Mouse (Mus musculus): ENCODE results near the gene Slc30a9. TPM values are rescaled to one million over a fixed set of nuclear protein-coding genes. Genes with fewer than 3 reads are reported as not detected.

Slc30a9 gene
- polyA plus RNA-seq (2012; ENCODE audit: insufficient read depth, insufficient read length, missing spikeins), result 91.5 and 138 TPM in 2 replicates

GRCm38 (mm10) chr5:67306698-67307521 is at the start of gene Slc30a9:
Gene Slc30a9, plus strand, starts transcription at chr5:67306955.
- H3K4me3 ChIP-seq (ENCODE audit: insufficient read depth, low read depth, low read length), result peak within 1 kb of the TSS; percentile 97
- no peaks in the 10 kb centered on the region for H3K4me1 ChIP-seq (ENCODE audit: control insufficient read depth, insufficient read depth, insufficient read length, low read length)
- H3K27ac ChIP-seq (replicated peaks; ENCODE audit: low read depth, low read length), result peak within 1 kb of the TSS; percentile 79

DNA sequence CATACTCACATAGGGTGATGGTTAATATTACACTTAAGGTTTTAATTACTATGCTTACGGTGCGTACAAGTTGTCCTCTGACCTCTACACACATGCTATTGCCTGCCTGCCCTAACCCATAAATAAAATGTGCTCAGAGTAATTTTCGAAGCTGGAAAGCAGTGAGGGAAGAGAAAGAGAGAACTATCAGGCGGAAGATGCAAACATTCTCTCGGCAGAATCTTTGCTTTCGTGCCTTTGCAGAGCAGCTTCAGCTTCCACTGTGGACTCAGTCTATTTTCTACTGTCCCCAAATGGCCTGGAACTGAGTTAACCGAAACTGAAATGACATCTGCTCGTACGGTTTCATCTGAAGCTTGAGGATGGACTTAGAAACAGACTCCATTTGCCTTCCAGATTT is 48.3 kb upstream of the Slc30a9 start:
- H3K27ac ChIP-seq (replicated peaks; ENCODE audit: low read depth, low read length), result no peak overlapping the region
- 0 out of 2 replicates have a peak, but pooled peaks cover 2% of the 10 kb centered on the region for H3K4me1 ChIP-seq (ENCODE audit: control insufficient read depth, insufficient read depth, insufficient read length, low read length)
- no peak overlapping the region for H3K4me3 ChIP-seq (ENCODE audit: insufficient read depth, low read depth, low read length)

GRCm38 (mm10) chr5:67260159-67260530 is 46.6 kb upstream of the Slc30a9 start:
- Histone ChIP-seq H3K27ac (replicated peaks; ENCODE audit: low read depth, low read length) (peak overlapping the region; percentile 54), H3K4me3 (ENCODE audit: insufficient read depth, low read depth, low read length) (peak overlapping the region; percentile 54)

DNA sequence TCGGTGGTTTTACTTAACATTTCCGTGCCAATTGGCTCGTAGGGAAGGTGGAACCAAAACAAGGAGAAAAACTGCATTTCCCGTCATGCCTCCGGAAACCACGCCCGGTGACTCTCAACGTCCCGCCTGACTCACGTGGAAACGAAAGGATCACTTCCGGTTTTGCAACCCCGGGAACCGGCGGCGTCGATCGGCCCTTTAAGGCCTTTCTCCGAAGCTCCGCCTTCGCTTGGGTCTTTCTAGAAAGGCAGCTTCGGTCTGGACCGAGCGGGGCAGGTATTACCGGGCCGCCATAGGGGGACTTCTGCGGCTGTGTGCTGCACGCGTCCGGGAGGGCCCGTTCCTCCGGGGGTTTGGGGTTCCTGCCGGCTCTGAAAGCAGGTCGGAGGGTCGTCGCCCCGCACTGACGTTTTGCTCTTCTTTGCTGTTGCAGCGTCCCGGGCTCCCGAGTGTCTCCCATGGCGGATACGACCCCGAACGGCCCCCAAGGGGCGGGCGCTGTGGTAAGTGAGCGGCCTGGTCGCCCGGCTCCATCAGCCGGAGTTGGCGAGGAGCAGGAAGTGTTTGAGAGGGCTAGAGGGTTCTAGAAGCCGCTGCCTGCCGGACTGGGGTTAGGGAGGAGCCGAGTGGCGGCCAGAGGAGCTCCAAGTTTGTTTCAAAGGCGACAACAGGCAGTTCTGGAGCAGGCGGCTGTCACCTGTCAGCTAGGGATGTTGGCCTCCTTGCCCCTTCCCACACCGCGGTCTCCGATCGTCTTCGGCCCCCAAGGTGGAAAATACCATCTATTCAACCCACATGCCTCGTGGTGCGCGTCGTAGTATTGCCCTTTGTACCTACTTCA is 46.0 kb upstream of the Slc30a9 start, which contains the start of gene Tmem33:
Tmem33 (plus strand) TSS at position 35 of the 841 bp plus-strand sequence.
- H3K4me1 ChIP-seq (ENCODE audit: control insufficient read depth, insufficient read depth, insufficient read length, low read length), result 0 out of 2 replicates have a peak, but pooled peaks cover 2% of the 10 kb centered on the region
- H3K4me3 ChIP-seq (ENCODE audit: insufficient read depth, low read depth, low read length), result peak within 1 kb of the TSS; percentile 78
- H3K27ac ChIP-seq (replicated peaks; ENCODE audit: low read depth, low read length), result peak within 1 kb of the TSS; percentile 81

More at GRCm38 (mm10) chr5:67260159-67260530, 46.6 kb upstream of the Slc30a9 start:
- 0 out of 2 replicates have a peak, but pooled peaks cover 2% of the 10 kb centered on the region for H3K4me1 ChIP-seq (ENCODE audit: control insufficient read depth, insufficient read depth, insufficient read length, low read length)

- Histone ChIP-seq H3K4me3 (ENCODE audit: insufficient read depth, low read depth, low read length) (no peak overlapping the region), H3K4me1 (ENCODE audit: control insufficient read depth, insufficient read depth, insufficient read length, low read length) (0 out of 2 replicates have a peak, but pooled peaks cover 2% of the 10 kb centered on the region)
Measured at GRCm38 (mm10) chr5:67262964-67263363, 43.8 kb upstream of the Slc30a9 start.

DNA sequence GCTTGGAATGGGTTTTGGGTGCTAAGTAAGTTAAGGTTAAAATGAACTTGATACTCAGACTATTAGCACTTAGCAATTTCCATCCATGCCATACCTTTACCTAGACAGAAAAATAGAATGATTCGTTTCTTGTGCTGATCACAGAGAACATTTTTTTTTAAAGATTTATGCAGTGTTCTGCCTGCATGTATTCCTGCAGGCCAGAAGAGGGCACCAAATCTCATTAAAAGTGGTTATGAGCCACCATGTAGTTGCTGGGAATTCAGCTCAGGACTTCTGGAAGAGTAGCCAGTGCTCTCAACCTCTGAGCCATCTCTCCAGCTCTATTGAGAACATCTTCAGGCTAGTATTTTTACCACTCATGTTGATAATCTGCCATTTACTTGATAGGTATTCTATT is 40.6 kb upstream of the Slc30a9 start:
- Histone ChIP-seq H3K4me3 (ENCODE audit: insufficient read depth, low read depth, low read length) (no peak overlapping the region), H3K4me1 (ENCODE audit: control insufficient read depth, insufficient read depth, insufficient read length, low read length) (0 out of 2 replicates have a peak, but pooled peaks cover 2% of the 10 kb centered on the region), H3K27ac (replicated peaks; ENCODE audit: low read depth, low read length) (no peak overlapping the region)

More at GRCm38 (mm10) chr5:67262964-67263363, 43.8 kb upstream of the Slc30a9 start:
- H3K27ac ChIP-seq (replicated peaks; ENCODE audit: low read depth, low read length), result no peak overlapping the region

- Histone ChIP-seq H3K4me1 (ENCODE audit: control insufficient read depth, insufficient read depth, insufficient read length, low read length) (no peaks in the 10 kb centered on the region), H3K4me3 (ENCODE audit: insufficient read depth, low read depth, low read length) (no peak overlapping the region), H3K27ac (replicated peaks; ENCODE audit: low read depth, low read length) (no peak overlapping the region)
Measured at GRCm38 (mm10) chr5:67269309-67269708, 37.4 kb upstream of the Slc30a9 start.

DNA sequence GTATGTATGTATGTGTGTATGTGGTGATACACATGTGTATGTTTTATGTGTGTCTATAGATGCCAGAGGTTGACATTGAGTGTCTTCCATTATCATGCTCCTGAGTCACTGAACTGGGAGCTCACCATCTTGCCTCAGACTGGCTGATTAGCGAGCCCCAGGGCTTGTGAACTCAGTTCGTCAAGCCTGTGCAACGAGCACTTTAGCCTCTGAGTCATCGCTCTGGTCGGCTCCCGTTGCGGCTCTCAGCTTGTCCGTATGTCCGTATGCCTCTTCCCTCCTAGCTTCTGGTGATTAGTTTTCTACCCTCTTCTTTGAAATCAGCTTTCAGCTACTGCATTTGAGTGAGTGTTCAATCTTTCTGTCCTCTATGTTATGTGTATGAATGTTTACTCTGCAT is 27.3 kb upstream of the Slc30a9 start:
- no peaks in the 10 kb centered on the region for H3K4me1 ChIP-seq (ENCODE audit: control insufficient read depth, insufficient read depth, insufficient read length, low read length)

GRCm38 (mm10) chr5:67279840-67280239 is 26.9 kb upstream of the Slc30a9 start:
- H3K4me3 ChIP-seq (ENCODE audit: insufficient read depth, low read depth, low read length), result no peak overlapping the region
- H3K4me1 ChIP-seq (ENCODE audit: control insufficient read depth, insufficient read depth, insufficient read length, low read length), result no peaks in the 10 kb centered on the region
- H3K27ac ChIP-seq (replicated peaks; ENCODE audit: low read depth, low read length), result no peak overlapping the region

More for the DNA sequence above, 27.3 kb upstream of the Slc30a9 start:
- Histone ChIP-seq H3K4me3 (ENCODE audit: insufficient read depth, low read depth, low read length) (no peak overlapping the region), H3K27ac (replicated peaks; ENCODE audit: low read depth, low read length) (no peak overlapping the region)

GRCm38 (mm10) chr5:67280400-67280799 is 26.4 kb upstream of the Slc30a9 start:
- H3K27ac ChIP-seq (replicated peaks; ENCODE audit: low read depth, low read length), result no peak overlapping the region
- no peak overlapping the region for H3K4me3 ChIP-seq (ENCODE audit: insufficient read depth, low read depth, low read length)
- no peaks in the 10 kb centered on the region for H3K4me1 ChIP-seq (ENCODE audit: control insufficient read depth, insufficient read depth, insufficient read length, low read length)

DNA sequence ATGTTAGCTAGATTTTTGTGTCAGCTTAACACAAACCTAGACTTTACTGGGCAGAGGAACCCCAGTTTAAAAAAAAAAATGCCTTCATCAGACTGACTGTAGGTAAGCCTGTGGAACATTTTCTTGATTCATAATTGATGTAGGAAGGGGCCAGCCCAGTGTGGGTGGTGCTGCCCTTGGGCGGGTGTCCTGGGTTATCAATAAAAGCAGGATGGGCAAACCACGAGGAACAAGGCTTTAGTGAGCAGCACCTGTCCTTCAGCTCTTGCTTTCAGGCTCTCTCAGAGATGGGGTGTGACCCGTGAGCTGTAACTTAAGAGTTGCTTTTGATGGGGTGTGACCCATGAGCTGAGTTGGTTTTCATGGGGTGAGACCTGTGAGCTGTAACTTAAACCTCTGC is 11.7 kb upstream of the Slc30a9 start:
- H3K27ac ChIP-seq (replicated peaks; ENCODE audit: low read depth, low read length), result no peak overlapping the region
- no peak overlapping the region for H3K4me3 ChIP-seq (ENCODE audit: insufficient read depth, low read depth, low read length)
- no peaks in the 10 kb centered on the region for H3K4me1 ChIP-seq (ENCODE audit: control insufficient read depth, insufficient read depth, insufficient read length, low read length)

GRCm38 (mm10) chr5:67295682-67296081 is 11.1 kb upstream of the Slc30a9 start:
- no peak overlapping the region for H3K4me3 ChIP-seq (ENCODE audit: insufficient read depth, low read depth, low read length)
- H3K27ac ChIP-seq (replicated peaks; ENCODE audit: low read depth, low read length), result no peak overlapping the region
- H3K4me1 ChIP-seq (ENCODE audit: control insufficient read depth, insufficient read depth, insufficient read length, low read length), result no peaks in the 10 kb centered on the region

- Histone ChIP-seq H3K4me3 (ENCODE audit: insufficient read depth, low read depth, low read length) (no peak overlapping the region), H3K27ac (replicated peaks; ENCODE audit: low read depth, low read length) (no peak overlapping the region), H3K4me1 (ENCODE audit: control insufficient read depth, insufficient read depth, insufficient read length, low read length) (no peaks in the 10 kb centered on the region)
Measured at GRCm38 (mm10) chr5:67296171-67296570, 10.6 kb upstream of the Slc30a9 start.

DNA sequence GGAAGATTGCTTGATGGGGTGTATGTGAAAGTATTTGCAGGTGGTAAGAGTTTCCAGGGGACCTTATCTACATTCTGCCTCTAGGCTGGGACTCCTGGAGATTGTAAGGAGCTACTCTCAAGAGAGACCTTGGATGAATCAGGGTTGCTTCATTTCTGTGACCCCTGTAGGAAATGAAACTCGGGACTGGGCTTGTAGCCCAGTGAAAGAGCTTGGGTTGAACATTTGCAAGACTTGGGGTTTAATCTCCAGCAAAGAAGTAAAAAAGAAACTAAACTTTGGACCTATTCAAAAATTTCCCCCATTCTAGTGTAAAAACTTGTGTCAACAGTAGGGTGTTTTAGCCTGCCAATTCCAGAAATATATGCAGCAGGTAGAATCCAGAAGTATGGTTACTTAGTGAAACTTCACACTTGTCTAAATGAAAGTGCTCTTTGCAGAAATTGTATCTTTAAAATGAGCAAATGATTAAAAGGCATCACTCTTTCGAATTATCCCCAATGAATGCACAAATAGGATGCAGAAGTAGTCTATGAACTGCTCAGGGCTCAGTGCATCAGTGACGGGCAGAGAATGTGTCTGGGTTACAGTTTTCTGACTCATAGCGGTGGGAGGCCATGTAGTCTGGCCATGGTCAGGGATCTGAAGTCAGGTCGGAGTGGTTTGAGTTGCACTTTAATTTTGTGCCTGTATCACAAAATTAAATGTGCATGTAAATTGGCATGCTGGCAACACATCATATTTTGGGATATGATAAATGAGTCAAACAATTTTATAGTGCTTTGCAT is 9.5 kb upstream of the Slc30a9 start:
- Histone ChIP-seq H3K4me1 (ENCODE audit: control insufficient read depth, insufficient read depth, insufficient read length, low read length) (no peaks in the 10 kb centered on the region), H3K4me3 (ENCODE audit: insufficient read depth, low read depth, low read length) (no peak overlapping the region), H3K27ac (replicated peaks; ENCODE audit: low read depth, low read length) (no peak overlapping the region)
